Mouse (Mus musculus) adrenal gland, postnatal 10 days (tissue): ENCODE measurements around the gene Kmt2e. TPM values are rescaled to one million over a fixed set of nuclear protein-coding genes. Genes with fewer than 3 reads are reported as not detected.

ENCODE experiments used
- DNase-seq: peaks from one replicate; pipeline ENCODE4 v3.0.0; 2021; ENCODE audit warnings: mixed read lengths
- total RNA-seq, 2 experiments: library from RNA; stranded (reverse); gene quantifications; 2 replicates each; pipeline ENCODE4 v1.2.3; 2021

The Kmt2e gene
- total RNA-seq, 2 experiments from 2014 or later = 60.4 to 77.0 TPM

DNA sequence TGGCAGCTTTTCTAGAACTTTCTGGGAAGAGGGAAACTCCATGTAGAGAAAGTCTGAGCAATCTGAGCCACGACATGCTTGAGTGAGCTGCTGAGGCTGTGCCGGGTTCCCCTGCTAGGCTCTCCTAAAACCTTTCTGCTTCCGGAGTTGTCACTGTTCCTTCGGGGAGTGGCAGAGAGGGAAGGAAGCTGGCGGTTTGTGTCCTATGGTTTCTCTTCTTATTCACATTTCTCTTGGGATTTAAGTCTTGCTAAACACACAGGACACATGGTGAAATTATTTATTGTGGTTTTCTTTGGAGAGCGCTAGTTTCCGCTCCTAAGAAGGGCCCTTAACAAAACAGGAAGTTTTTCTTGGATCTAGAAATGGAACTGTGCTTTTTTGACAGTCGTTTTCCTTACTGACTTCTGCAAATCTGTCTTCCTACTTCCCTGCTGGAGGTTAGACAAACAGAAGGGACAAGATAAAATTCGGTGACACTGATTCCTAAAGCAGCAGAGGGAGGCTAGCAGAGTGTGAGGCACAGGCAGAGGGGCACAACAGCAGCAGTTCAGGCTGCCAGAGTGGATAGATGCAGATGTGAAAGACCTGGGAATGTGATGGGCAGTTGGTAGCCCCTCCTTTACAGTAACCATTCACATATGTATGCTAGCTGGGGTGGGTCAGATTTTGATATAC is 24.1 kb upstream of the Kmt2e start:
- DNase-seq = no peak

DNA sequence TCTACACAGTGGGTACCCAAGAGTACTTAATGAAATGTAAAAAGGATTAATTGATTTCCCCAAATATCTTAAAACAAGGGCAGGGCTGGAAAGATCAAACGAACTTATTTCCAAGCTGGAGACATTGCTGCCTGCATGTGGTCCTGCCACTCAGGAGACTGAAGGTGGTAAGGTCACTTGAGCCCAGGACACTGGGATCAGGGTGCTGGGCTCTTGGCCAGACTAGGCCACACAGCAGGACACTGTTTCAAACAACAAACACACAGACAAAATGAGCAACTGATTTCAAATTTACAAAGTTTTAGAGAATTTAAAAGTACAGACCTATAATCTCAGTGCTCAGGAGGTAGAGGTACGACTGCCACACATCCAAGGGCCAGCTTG is 23.5 kb upstream of the Kmt2e start:
- DNase-seq = no peak

DNA sequence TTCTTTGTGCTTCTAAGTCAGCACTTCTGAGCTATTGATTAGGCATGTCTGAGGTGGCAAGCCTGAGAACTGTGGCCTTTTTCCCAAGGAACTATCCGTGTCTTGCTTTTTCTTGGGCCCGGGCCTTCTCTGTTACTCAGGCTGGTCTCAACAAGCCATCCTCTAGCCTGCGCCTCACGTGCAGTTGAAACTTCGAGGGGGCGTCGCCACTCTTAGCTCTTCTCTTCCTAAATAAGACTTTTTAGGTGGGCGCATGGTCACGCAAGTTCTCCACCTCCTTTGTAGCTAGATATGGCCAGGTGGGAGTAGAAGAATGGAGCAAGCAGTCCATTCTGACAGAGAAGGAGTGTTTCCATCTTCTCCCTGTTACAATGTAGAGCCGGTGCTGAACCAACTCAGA is 22.6 kb upstream of the Kmt2e start:
- no peak for DNase-seq

DNA sequence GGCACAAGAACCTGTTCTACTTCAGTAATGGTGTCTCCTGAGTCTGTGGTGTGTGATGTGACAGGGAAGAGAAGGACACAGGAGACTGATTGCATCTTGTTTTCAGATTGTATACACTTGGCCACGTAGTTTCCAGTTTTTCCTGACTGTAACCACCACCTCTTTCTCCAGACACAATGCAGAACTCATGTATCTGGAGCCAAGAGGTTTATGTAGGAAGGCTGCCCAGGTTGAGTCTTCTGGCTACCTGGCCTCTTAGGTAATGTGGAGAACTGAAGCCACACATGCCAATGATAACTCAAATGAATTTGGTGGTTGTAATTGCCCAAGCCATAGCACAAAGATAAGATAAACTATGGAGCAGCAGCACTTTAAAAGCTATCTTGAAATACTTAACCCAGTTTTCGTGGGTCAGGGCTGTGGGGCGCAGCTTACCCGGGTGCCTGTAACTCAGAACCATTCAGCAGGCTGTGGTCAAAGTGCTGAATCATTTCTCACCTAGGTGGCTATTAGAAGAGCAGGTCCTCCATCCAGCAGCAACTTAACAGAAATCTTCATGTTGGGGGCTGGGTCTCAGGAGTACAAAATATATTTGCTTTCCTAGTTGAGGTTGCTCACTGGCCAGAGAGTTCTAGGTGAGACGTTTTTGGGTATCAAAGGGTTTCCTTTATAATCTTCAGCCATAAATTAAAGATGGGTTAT is 21.8 kb upstream of the Kmt2e start:
- no peak for DNase-seq

DNA sequence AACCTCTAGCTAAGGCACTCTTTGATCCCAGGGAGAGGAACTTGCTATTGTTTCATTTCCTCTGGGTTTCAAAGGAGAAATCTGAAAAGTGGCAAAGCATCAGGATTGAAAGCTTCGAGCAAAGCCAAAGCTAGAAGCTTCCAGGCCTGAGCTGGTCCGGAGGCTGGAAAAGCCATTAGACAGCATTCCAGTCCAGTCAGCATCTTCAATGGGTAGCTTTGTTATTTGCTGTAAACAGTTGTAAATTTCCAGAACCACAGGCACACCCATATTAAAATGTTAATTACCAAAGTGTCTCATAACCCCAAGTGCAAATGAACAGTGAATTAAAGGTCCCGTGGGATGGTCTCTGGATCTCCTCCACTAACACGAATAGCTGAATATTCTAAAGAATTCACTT is 21.2 kb upstream of the Kmt2e start:
- DNase-seq = no peak

- DNase-seq = no peak
Measured at GRCm38 (mm10) chr5:23413575-23414470, 20.4 kb upstream of the Kmt2e start.

GRCm38 (mm10) chr5:23414490-23415126 is 19.6 kb upstream of the Kmt2e start:
- no peak for DNase-seq

DNA sequence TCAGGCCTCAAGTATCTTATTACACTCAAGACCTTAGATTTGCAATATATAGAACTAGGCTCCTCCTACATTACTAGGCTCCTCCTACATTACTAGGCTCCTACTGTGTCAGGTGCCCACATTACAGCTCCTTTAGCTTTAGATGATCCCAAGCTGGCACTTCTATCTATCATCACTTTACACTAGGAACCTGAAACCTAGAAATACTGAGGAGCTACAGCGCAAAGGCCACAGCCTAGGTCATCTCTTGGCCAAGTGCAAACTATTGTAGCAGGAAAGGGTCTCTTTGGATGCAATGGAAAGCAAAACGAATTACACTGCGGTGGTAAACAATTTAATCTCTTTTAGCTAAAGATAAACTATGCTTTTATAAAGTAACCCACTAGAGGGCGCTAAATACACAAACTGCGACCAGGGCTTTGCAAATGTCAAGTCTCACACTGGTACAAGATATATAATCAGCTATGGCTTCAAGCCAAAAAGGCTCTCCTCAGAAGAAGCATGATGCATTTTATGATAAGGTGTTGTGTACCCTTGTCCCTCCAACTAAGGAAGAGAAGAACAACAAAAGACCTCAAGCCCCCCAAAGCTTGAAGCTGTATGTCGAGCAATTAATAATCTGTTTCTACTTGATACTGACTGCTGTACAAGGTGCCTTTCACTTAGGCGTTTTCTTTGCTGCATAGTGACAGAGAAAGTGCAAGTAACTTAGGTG is 18.5 kb upstream of the Kmt2e start:
- DNase-seq = no peak

DNA sequence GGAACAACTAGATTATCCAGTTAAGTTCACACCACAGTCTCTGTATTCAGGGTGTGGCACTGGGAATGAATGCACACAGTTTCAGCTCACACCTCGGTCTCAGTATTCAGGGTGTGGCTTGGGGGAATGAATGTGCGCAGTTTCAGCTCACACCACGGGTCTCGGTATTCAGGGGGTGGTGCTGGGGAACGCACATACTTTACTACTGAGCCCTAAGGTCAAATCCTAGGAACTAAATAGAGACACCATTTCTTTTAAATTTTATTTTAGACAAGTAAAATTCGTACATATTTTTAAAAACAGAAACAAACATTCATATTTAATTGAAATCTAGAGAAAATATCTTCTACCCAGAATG is 18.0 kb upstream of the Kmt2e start:
- DNase-seq = no peak

DNA sequence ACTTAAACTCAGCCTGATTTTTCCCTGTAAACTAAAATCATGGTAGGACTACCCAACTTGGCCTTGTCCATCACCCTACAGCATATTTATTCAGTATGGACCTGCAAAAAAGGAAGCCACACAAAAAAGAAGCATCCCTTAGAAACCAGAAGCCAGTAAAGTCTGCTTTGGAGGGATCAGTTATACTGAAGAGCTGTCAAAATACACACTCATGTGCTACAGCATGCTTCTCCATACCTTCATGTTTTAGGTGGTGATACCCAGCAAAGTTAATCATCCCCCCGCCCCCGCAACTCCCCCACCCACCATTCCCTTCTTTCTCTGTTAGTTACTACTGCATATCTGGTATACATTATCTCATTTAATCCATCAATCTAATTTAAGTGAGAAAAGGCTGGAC is 16.5 kb upstream of the Kmt2e start:
- no peak for DNase-seq

DNA sequence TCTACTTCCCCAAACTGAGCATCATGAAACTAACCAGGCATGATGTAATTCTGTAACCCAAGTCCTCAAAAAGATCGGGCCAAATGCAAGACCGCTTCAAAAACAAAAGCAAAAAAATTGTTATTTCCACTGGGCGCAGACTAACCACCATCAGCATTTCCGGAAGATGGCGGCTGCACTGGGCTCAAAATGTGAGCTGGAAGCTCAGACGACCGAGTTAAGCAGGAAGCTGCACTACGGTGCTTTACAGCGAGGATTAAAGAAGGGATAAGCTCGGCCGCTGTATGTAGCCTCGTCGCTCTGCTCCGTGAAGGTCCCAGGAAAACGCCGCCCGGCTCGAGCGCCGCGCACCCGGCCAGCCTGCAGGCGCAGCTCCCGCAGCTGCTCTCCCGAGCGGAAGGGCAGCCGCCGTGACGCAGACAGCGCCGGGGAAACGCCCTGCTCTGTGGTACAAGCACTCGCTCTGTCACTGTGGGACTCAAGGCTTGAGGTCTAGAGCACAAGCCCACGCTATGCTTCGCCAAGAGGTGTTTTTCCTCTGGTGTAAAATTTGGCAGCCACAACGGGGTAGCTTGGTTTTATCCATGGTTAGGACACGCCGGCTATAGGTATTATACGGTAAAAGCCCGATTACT is 16.0 kb upstream of the Kmt2e start:
- DNase-seq = peak; percentile 90

DNA sequence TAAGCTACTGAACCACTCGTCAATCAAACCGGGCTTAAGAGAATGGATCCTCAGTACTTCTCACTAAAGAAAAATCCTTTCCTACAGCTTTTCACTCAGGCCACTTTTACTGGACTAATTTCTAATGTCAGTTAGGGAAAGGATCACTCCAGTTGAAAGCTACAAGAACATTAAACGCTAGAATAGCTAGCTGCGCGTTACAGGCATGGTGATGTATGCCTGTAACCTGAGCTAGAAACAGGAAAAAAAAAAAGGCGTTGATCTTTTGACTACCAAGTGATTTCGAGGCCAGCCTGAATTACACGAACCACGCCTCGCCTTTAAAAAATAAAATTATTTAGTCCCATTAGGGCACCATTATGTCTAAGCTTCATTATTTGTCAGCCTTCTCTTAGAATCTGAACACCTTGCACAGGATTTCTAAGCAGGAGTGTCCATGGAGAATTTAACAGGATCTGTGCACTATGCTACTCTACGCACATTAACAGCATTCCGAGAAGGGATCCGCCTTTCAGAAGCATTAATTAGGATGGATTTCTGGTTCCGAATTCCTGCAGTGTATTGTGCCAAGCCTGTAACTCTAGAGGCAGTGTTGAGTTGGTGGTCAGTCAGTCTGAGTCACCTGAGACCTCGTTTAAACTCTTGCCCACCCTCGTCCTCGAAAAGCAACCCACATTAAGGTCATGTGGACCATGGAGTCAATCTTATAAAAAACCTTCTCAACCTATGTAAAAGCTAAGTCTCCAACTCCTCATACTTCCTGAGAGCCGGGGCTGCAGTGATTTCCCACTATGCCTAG is 15.2 kb upstream of the Kmt2e start:
- no peak for DNase-seq

- no peak for DNase-seq
Measured at GRCm38 (mm10) chr5:23419616-23420170, 14.5 kb upstream of the Kmt2e start.

DNA sequence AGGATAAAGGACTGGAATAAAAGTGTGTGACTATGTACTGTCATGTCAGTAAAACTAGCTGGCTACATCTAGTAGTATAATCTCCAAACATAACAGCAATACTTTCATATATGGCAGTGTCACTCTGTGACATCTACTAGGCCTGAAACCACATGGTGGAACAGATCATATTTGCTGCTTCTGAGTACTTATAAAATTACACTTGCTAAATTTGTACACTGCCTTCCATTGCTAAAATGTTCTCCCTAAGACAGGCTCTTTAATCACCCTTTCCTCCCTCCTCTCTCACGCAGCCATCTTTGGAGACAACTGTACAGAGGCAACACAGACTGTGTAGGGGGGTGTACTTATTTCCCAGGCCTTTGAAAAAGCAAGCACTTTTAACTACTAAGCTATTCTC is 13.8 kb upstream of the Kmt2e start:
- DNase-seq = no peak

DNA sequence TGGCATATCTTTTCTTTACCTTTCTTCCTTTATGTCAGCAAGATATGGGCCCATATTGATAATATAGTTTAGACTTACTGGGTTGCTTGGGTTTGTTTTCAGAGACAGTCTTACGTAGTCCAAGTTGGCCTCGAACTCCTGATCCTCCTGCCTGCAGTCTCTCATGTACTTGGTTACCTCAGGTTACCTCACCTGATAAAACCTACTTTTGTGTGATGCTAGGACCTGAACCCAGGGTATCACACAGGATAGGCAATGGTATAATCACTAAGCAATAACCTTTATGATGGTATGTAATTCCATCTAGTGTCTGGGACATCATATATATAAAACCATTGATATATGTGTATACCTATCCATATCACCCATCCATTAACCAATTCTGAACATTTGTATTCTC is 12.8 kb upstream of the Kmt2e start:
- DNase-seq = no peak

GRCm38 (mm10) chr5:23423036-23423435 is 11.2 kb upstream of the Kmt2e start:
- no peak for DNase-seq

DNA sequence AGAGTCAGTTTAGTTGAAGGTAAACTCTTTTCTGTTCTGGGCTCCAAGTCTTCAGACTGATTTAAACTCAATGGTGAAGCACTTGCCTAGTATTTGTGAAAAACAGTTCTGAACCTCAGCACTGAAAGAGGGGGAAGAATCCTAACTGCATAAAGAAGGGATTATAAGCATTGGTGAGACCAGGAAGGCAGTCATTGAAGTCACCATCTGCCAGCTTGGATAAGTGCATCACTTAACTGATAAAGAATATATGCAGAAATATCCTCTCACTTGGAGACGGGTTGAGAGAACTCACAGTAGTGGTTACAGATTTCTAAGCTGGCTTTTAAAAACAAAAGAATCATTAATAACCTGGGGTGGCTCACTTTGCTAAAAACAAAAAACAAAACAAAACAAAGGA is 6.7 kb upstream of the Kmt2e start:
- no peak for DNase-seq

- no peak for DNase-seq
Measured at GRCm38 (mm10) chr5:23431070-23431864, 3.0 kb upstream of the Kmt2e start.

- no peak for DNase-seq
Measured at GRCm38 (mm10) chr5:23431948-23432707, 2.1 kb upstream of the Kmt2e start.
